Mouse (Mus musculus) forebrain, postnatal 0 days (tissue): Measurements from ENCODE around the gene Pde1b. TPM values are rescaled to one million over a fixed set of nuclear protein-coding genes. Genes with fewer than 3 reads are reported as not detected.

ENCODE experiments used
- ATAC-seq: fragments of 200-750 bp; cut with Nextera tagmentation; 2 replicates; pipeline ENCODE4 v1.8.0; 2017; ENCODE audit warnings: mild to moderate bottlenecking, moderate library complexity
- DNase-seq: peaks from one replicate; pipeline ENCODE4 v3.0.0-alpha.2; 2015
- H3K27ac ChIP-seq: fragments of 300-500 bp; sonication (generic); 2 replicates; pipeline ENCODE4 v1.5.1; 2014; ENCODE audit warnings: low read depth, mild to moderate bottlenecking, antibody characterized with exemption, low read length, moderate library complexity, mixed read lengths
- H3K27me3 ChIP-seq: fragments of 300-500 bp; sonication (generic); 2 replicates; pipeline ENCODE4 v1.6.1; 2014; ENCODE audit warnings: mild to moderate bottlenecking, low read length, mixed read lengths; ENCODE audit not compliant: insufficient read depth
- H3K36me3 ChIP-seq: fragments of 300-500 bp; sonication (generic); 2 replicates; pipeline ENCODE4 v1.6.1; 2014; ENCODE audit warnings: mild to moderate bottlenecking, moderate library complexity; ENCODE audit not compliant: insufficient read depth
- H3K4me1 ChIP-seq: fragments of 300-500 bp; sonication (generic); 2 replicates; pipeline ENCODE4 v1.6.1; 2014; ENCODE audit warnings: antibody characterized with exemption; ENCODE audit not compliant: insufficient read depth
- H3K4me2 ChIP-seq: fragments of 300-500 bp; sonication (generic); 2 replicates; pipeline ENCODE4 v1.6.1; 2014; ENCODE audit warnings: low read depth, mild to moderate bottlenecking, moderate library complexity
- H3K4me3 ChIP-seq: fragments of 300-500 bp; sonication (generic); 2 replicates; pipeline ENCODE4 v1.5.1; 2014; ENCODE audit warnings: low read depth, low read length, mixed read lengths
- H3K9ac ChIP-seq: fragments of 300-500 bp; sonication (generic); 2 replicates; pipeline ENCODE4 v1.6.1; 2014; ENCODE audit warnings: mild to moderate bottlenecking
- H3K9me3 ChIP-seq: fragments of 300-500 bp; sonication (generic); 2 replicates; pipeline ENCODE4 v1.6.1; 2016; ENCODE audit warnings: low read length
- CTCF ChIP-seq: sonication (generic); IDR thresholded peaks from 2 replicates; pipeline ENCODE4 v1.5.1; 2016; ENCODE audit warnings: antibody characterized with exemption, control low read depth, low read depth
- WGBS: fragments of 180-500 bp; shearing (Covaris S2); extraction: QIAGEN DNeasy Blood & Tissue Kit; methylation state at CpG from one replicate; pipeline ENCODE4 v1.1.7; 2014; 5-methylcytosine and 5-hydroxymethylcytosine counted together
- polyA plus RNA-seq: library from polyadenylated mRNA; unstranded; fragments of >200 nt; fragmentation: Nextera tagmentation; extraction: Ambion mirVana; gene quantifications from 2 replicates; pipeline ENCODE4 v1.2.1, GENCODE M21; 2015
- total RNA-seq: library from RNA; depleted of rRNA; stranded (reverse); fragments of >200 nt; gene quantifications from 2 replicates; pipeline ENCODE4 v1.2.3, GENCODE M21; 2014; rRNA removed

Pde1b gene
- total and polyA plus RNA-seq, 2 experiments from 2014 or later = 54.1 to 78.8 TPM

DNA sequence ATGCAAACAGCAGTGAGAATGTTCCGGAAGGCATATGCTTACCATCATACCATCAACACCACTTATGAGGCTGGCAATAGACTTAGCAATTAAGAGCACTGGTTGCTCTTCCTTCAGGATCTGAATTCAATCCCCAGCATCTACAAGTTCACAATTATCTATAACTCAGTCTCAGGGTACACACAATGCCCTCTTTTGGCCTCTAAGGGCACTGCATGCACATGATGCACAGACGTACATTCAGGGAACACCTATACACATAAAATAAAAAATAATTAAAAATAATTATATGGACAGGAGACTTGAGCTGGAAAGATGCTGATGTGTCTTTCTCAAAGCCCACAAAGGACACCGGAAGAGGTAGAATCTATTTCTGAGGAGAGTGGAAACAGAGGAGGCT is 45.1 kb downstream of the Pde1b start:
- ATAC-seq (no peak), DNase-seq (no peak)
- no peak overlapping the region for H3K4me2 ChIP-seq
- H3K9ac ChIP-seq = no peak overlapping the region
- H3K4me3 ChIP-seq = no peak overlapping the region
- no peaks in the 10 kb centered on the region for H3K9me3 ChIP-seq
- 87% methylated on average over 3 of the region's 3 CpGs for WGBS
- no peaks in the 10 kb centered on the region for H3K27me3 ChIP-seq
- no peaks in the 10 kb centered on the region for H3K36me3 ChIP-seq
- H3K27ac ChIP-seq = no peak overlapping the region
- 0 out of 2 replicates have a peak, but pooled peaks have one; percentile 4 for TF ChIP-seq CTCF
- no peaks in the 10 kb centered on the region for H3K4me1 ChIP-seq

DNA sequence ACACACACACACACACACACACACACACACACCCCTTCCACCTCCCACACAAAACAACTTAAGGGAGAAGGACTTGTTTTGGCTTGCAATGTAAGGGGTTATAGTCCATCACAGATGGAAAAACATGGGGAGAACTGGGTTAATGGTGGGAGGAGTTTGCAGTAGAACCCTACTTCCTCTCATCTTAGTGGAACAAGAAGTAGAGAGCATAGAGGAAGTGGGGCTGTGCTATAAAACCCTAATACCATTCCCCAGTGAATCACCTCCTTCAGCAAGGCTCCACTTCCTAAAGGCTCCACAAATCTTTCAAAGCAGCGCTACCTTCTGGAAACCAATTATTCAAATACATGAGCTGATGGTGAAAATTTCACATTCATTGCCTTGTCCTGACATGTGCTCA is 46.6 kb downstream of the Pde1b start:
- H3K9ac ChIP-seq = no peak overlapping the region
- DNase-seq (no peak), ATAC-seq (no peak)
- no peaks in the 10 kb centered on the region for H3K4me1 ChIP-seq
- WGBS = 92% methylated on average over 1 of the region's 1 CpGs
- H3K9me3 ChIP-seq = no peaks in the 10 kb centered on the region
- no peak overlapping the region for H3K27ac ChIP-seq
- no peaks in the 10 kb centered on the region for H3K36me3 ChIP-seq
- no peaks in the 10 kb centered on the region for H3K27me3 ChIP-seq
- H3K4me2 ChIP-seq = no peak overlapping the region
- no peak overlapping the region for H3K4me3 ChIP-seq
- TF ChIP-seq CTCF = no peak

DNA sequence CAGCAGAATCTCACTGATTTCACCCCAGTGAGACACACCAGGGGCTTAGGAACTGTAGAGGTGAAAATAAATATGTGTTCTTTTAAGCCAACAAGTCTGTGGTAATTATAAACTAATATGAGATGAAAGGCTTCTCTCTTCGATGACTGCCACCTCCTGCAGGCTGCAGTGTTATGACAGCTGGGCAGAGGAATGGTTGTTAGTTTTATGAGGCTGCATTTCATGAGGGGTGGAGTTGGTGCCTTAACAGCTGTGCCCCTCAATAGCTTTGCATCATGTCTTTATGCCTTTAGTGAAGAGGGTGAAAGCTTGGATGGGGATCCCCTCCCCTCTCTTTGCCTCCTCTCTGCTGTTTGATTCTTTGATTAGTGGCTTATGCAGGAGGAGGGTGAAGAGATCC is 48.2 kb downstream of the Pde1b start:
- Histone ChIP-seq H3K9me3 (no peaks in the 10 kb centered on the region), H3K27me3 (no peaks in the 10 kb centered on the region), H3K9ac (no peak overlapping the region), H3K27ac (no peak overlapping the region), H3K4me2 (no peak overlapping the region), H3K36me3 (no peaks in the 10 kb centered on the region), H3K4me3 (no peak overlapping the region), H3K4me1 (no peaks in the 10 kb centered on the region)
- ATAC-seq = no peak
- DNase-seq = no peak
- 42% methylated on average over 1 of the region's 1 CpGs for WGBS
- no peak for TF ChIP-seq CTCF

DNA sequence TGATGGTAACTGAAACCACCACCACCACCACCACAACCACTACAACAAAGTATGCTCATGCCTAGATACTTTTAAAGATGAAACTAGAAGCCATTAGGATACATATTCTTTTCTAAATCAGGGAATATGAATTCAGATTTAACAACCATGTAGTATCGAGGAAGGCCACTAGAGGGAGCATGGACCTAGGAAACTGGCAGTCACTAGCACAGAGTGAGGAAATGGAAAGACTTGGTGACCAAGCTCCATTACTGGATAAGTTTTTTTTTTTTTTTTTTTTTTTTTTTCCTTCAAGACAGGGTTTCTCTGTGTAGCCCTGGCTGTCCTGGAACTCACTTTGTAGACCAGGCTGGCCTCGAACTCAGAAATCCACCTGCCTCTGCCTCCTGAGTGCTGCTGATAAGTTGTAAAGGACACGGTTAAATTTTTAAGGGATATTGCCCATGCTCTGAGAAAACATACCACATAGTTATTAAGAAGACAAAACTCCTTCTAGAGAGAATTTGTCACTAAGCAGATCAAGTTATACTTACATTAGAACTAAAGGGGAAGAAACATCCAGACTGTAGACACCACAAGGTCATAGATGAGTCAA is 49.4 kb downstream of the Pde1b start:
- DNase-seq = peak; percentile 81
- H3K36me3 ChIP-seq = no peaks in the 10 kb centered on the region
- H3K9ac ChIP-seq = no peak overlapping the region
- no peak overlapping the region for H3K4me2 ChIP-seq
- H3K4me3 ChIP-seq = no peak overlapping the region
- no peaks in the 10 kb centered on the region for H3K4me1 ChIP-seq
- ATAC-seq = peak; percentile 68
- peak; percentile 87 for TF ChIP-seq CTCF
- H3K9me3 ChIP-seq = no peaks in the 10 kb centered on the region
- H3K27me3 ChIP-seq = no peaks in the 10 kb centered on the region
- WGBS = 46% methylated on average over 3 of the region's 3 CpGs
- no peak overlapping the region for H3K27ac ChIP-seq

DNA sequence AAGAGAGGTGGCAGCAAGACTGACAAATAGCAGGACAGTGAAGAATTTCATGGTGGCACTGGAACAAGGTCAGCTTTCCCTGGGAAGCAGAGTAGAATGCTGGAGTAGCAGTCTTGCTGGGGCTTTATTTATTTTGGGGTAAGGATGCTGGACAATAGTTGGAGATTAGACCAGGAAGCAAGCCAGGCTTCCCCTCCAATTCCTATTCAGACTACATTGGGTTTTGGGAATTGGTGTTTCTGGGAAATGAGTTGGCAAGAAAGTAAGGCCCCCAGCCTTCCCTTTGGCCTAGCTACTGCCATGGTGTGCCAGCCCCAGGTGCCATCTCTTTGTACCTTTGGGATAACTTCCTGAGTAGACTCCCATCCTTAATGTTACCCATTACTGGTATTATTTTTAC is 62.1 kb downstream of the Pde1b start, which contains the start of gene Glycam1:
TSS of gene Glycam1 (minus strand) at position 101 of the 400 bp plus-strand sequence.
- Histone ChIP-seq H3K4me1 (no peaks in the 10 kb centered on the region), H3K9ac (no peak within 1 kb of the TSS), H3K27ac (no peak within 1 kb of the TSS), H3K27me3 (no peaks in the 10 kb centered on the region), H3K4me3 (no peak within 1 kb of the TSS), H3K4me2 (no peak within 1 kb of the TSS), H3K9me3 (no peaks in the 10 kb centered on the region), H3K36me3 (no peaks in the 10 kb centered on the region)
- TF ChIP-seq CTCF = no peak
- DNase-seq (no peak), ATAC-seq (no peak)

Other genes starting within 250 kb of the Pde1b start
- gene Nfe2, start 244.6 kb upstream of the Pde1b start, total RNA-seq = 0.85 and 1.6 TPM in 2 replicates
- 0.30 and 0.34 TPM in 2 replicates for gene Nfe2, start 244.6 kb upstream of the Pde1b start, polyA plus RNA-seq
- gene Copz1, start 230.3 kb upstream of the Pde1b start, total RNA-seq = 120 and 147 TPM in 2 replicates
- 209 and 217 TPM in 2 replicates for gene Copz1, start 230.3 kb upstream of the Pde1b start, polyA plus RNA-seq
- gene Gpr84, start 192.4 kb upstream of the Pde1b start, total RNA-seq = 0.29 and 0.54 TPM in 2 replicates
- 0.31 and 0.33 TPM in 2 replicates for gene Gpr84, start 192.4 kb upstream of the Pde1b start, polyA plus RNA-seq
- 11.6 and 13.0 TPM in 2 replicates for gene Zfp385a, start 162.9 kb upstream of the Pde1b start, total RNA-seq
- gene Zfp385a, start 162.9 kb upstream of the Pde1b start, polyA plus RNA-seq = 20.5 and 21.3 TPM in 2 replicates
- 2.2 and 3.2 TPM in 2 replicates for gene Itga5, start 136.3 kb upstream of the Pde1b start, total RNA-seq
- gene Itga5, start 136.3 kb upstream of the Pde1b start, polyA plus RNA-seq = 2.9 and 3.5 TPM in 2 replicates
- not detected in 2 replicates for gene Gtsf1, start 72.6 kb upstream of the Pde1b start, total RNA-seq
- 0.21 TPM in 1 of 2 replicates, not detected in the other for gene Gtsf1, start 72.6 kb upstream of the Pde1b start, polyA plus RNA-seq
- gene Gtsf2, start 54.6 kb upstream of the Pde1b start, total RNA-seq = not detected in 2 replicates
- gene Gtsf2, start 54.6 kb upstream of the Pde1b start, polyA plus RNA-seq = not detected in 2 replicates
- 3.2 and 4.5 TPM in 2 replicates for gene Nckap1l, start 49.2 kb upstream of the Pde1b start, total RNA-seq
- gene Nckap1l, start 49.2 kb upstream of the Pde1b start, polyA plus RNA-seq = 1.6 and 1.7 TPM in 2 replicates
- 109 and 128 TPM in 2 replicates for gene Ppp1r1a, start 35.0 kb downstream of the Pde1b start, total RNA-seq
- 206 and 236 TPM in 2 replicates for gene Ppp1r1a, start 35.0 kb downstream of the Pde1b start, polyA plus RNA-seq
- gene Glycam1, start 62.0 kb downstream of the Pde1b start, total RNA-seq = not detected in 2 replicates
- 0.24 TPM in 1 of 2 replicates, not detected in the other for gene Glycam1, start 62.0 kb downstream of the Pde1b start, polyA plus RNA-seq